Mouse (Mus musculus) neural tube, embryonic 15.5 days (tissue): Measurements from ENCODE around the gene Olfr1410. TPM values are rescaled to one million over a fixed set of nuclear protein-coding genes. Genes with fewer than 3 reads are reported as not detected.
A peak's percentile ranks its signal among the peaks of the same experiment; 100 is the strongest.

Source experiments
- ATAC-seq: fragments of 200-750 bp; cut with Nextera tagmentation; 2 replicates; pipeline ENCODE4 v1.8.0; 2017; ENCODE audit warnings: mild to moderate bottlenecking, moderate TSS enrichment, moderate library complexity; ENCODE audit not compliant: low FRiP score
- H3K27ac ChIP-seq: fragments of 300-500 bp; sonication (generic); replicated peaks from 2 replicates; pipeline ENCODE4 v1.5.1; 2015; ENCODE audit warnings: mild to moderate bottlenecking, inconsistent platforms
- H3K27me3 ChIP-seq: fragments of 300-500 bp; sonication (generic); replicated peaks from 2 replicates; pipeline ENCODE4 v1.6.1; 2015; ENCODE audit warnings: inconsistent platforms
- H3K36me3 ChIP-seq: fragments of 300-500 bp; sonication (generic); 2 replicates; pipeline ENCODE4 v1.6.1; 2015; ENCODE audit warnings: inconsistent platforms
- H3K4me1 ChIP-seq: fragments of 300-500 bp; sonication (generic); 2 replicates; pipeline ENCODE4 v1.6.1; 2015; ENCODE audit warnings: inconsistent platforms
- H3K4me2 ChIP-seq: fragments of 300-500 bp; sonication (generic); 2 replicates; pipeline ENCODE4 v1.6.1; 2015; ENCODE audit warnings: inconsistent platforms, mild to moderate bottlenecking, moderate library complexity
- H3K4me3 ChIP-seq: fragments of 300-500 bp; sonication (generic); replicated peaks from 2 replicates; pipeline ENCODE4 v1.5.1; 2015; ENCODE audit warnings: mild to moderate bottlenecking, inconsistent platforms
- H3K9ac ChIP-seq: fragments of 300-500 bp; sonication (generic); replicated peaks from 2 replicates; pipeline ENCODE4 v1.6.1; 2015; ENCODE audit warnings: mild to moderate bottlenecking, inconsistent platforms
- H3K9me3 ChIP-seq: fragments of 300-500 bp; sonication (generic); replicated peaks from 2 replicates; pipeline ENCODE4 v1.6.1; 2016; ENCODE audit warnings: inconsistent platforms
- WGBS: fragments of 180-500 bp; shearing (Covaris S2); methylation state at CpG from one replicate; pipeline ENCODE4 v1.1.7; 2015; ENCODE audit warnings: mixed read lengths; 5-methylcytosine and 5-hydroxymethylcytosine counted together
- polyA plus RNA-seq: library from polyadenylated mRNA; unstranded; fragments of >200 nt; fragmentation: Nextera tagmentation; extraction: Ambion mirVana; gene quantifications from 2 replicates; pipeline ENCODE4 v1.2.1, GENCODE M21; 2015

Olfr1410 gene
- polyA plus RNA-seq, 1 experiment from 2014 or later, result not detected

DNA sequence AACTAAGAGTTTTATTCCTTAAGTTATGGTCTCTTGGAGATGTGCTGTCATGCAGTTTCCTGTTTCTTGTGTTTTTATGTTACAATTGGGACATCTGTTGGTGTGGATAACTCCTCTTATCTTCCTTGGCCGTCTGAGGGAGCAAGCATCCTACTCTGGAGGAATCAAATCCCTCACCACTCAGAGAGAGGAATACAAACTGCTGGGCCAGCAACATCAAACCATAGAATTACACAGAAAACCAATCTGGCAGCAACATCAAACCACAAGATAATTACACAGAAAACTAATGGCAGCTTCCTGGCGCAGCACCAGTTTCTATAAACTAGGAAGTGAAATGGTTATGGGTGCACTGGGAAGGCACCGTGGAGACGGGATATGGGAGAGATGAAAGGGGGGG, 22.6 kb downstream of the Olfr1410 start:
- no peaks in the 10 kb centered on the region for H3K27me3 ChIP-seq
- H3K9ac ChIP-seq, result no peak overlapping the region
- WGBS, result 36% methylated on average over 4 of the region's 4 CpGs
- H3K9me3 ChIP-seq, result no peaks in the 10 kb centered on the region
- H3K4me2 ChIP-seq, result no peak overlapping the region
- H3K4me3 ChIP-seq, result no peak overlapping the region
- peaks cover 6% of the 10 kb centered on the region; the same call in 1 of the 2 replicates for H3K4me1 ChIP-seq
- no peaks in the 10 kb centered on the region for H3K36me3 ChIP-seq
- no peak for ATAC-seq
- H3K27ac ChIP-seq, result no peak overlapping the region

DNA sequence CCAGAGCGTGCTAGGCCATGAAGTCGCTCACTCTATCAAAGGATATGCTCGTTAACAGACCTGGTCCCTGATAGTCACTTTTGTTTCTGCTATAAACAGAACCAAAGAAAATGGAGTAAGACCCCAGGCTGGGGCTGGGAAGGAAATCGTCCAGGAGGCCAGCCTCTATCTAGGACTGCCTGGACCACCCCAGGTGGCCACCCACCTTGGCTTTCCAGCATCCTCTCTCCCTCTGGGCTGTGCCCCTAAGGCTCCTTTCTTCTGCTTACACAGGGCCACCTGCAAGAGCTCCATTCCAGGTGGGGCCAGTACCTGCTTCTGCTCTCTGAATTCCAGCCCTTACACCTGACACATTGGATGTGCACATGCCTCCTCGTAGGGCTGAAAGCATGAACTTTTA, 26.6 kb downstream of the Olfr1410 start:
- H3K27ac ChIP-seq, result no peak overlapping the region
- no peaks in the 10 kb centered on the region for H3K27me3 ChIP-seq
- peaks cover 11% of the 10 kb centered on the region; the same call in 1 of the 2 replicates for H3K4me1 ChIP-seq
- no peak overlapping the region for H3K4me2 ChIP-seq
- H3K4me3 ChIP-seq, result no peak overlapping the region
- no peaks in the 10 kb centered on the region for H3K9me3 ChIP-seq
- no peak overlapping the region for H3K9ac ChIP-seq
- ATAC-seq, result no peak
- peaks cover 17% of the 10 kb centered on the region for H3K36me3 ChIP-seq
- WGBS, result 86% methylated on average over 5 of the region's 5 CpGs

DNA sequence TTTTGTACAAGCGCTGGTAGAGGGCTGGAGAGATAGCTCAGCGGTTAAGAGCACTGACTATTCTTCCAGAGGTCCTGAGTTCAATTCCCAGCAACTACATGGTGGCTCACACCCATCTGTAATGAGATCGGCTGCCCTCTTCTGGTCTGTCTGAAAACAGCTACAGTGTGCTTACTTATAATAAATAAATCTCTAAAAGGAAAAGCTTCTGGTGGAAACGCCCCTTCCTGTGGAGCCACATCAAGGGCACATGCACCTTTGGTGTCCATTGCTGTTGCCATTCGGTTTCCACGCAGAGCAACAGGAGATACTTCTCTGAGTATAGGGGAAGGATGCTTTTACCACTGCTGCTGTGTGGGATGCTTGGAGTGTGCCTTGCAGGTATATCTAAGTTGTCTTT, 27.4 kb downstream of the Olfr1410 start:
- no peak overlapping the region for H3K4me2 ChIP-seq
- 0 out of 2 replicates have a peak, but pooled peaks cover 9% of the 10 kb centered on the region for H3K4me1 ChIP-seq
- no peak overlapping the region for H3K9ac ChIP-seq
- H3K9me3 ChIP-seq, result no peaks in the 10 kb centered on the region
- ATAC-seq, result no peak
- H3K4me3 ChIP-seq, result no peak overlapping the region
- peaks cover 24% of the 10 kb centered on the region for H3K36me3 ChIP-seq
- WGBS, result 70% methylated on average over 6 of the region's 6 CpGs
- no peaks in the 10 kb centered on the region for H3K27me3 ChIP-seq
- H3K27ac ChIP-seq, result no peak overlapping the region

DNA sequence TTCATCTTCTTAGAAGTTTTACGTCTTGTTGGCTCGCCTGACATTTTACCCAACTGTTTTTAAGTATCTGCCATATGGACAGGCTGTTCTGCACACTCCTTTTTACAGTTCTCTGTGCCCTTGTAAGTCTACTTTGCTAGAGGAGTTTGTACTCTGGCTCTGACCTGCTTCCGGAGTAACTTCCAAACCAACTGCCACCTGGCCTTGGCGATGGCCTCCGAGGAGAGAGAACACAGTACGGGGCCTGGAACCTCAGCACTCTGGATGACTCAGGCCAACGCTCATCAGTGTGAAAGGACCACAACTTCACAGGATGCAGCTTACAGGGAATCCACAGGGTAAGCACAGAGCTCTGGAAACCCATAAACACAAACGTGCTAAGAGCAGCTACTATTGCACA, 28.1 kb downstream of the Olfr1410 start:
- Histone ChIP-seq H3K36me3 (peaks cover 32% of the 10 kb centered on the region), H3K9me3 (no peaks in the 10 kb centered on the region), H3K4me3 (no peak overlapping the region), H3K27ac (no peak overlapping the region), H3K4me2 (no peak overlapping the region), H3K4me1 (peaks cover 8% of the 10 kb centered on the region; the same call in 1 of the 2 replicates), H3K27me3 (no peaks in the 10 kb centered on the region), H3K9ac (no peak overlapping the region)
- ATAC-seq, result no peak
- WGBS, result 89% methylated on average over 8 of the region's 8 CpGs

DNA sequence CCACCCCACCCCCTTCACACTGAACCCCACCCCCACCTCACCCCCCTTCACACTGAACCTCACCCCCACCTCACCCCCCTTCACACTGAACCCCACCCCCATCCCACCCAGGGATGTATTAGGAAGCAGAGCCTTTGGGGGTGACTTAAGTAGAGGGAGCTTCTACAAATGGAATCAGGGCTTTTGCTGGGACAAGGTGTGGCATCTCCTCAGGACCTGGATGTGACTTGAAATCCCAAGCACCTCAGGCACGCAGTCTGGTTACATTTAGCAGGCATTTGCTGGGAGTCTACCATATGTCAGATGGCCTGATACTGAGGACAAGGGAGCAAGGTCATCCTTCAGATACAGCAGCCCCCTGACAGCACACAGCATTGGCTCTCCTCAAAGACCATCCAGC, 29.0 kb downstream of the Olfr1410 start:
- no peak overlapping the region for H3K27ac ChIP-seq
- ATAC-seq, result no peak
- H3K9ac ChIP-seq, result no peak overlapping the region

DNA sequence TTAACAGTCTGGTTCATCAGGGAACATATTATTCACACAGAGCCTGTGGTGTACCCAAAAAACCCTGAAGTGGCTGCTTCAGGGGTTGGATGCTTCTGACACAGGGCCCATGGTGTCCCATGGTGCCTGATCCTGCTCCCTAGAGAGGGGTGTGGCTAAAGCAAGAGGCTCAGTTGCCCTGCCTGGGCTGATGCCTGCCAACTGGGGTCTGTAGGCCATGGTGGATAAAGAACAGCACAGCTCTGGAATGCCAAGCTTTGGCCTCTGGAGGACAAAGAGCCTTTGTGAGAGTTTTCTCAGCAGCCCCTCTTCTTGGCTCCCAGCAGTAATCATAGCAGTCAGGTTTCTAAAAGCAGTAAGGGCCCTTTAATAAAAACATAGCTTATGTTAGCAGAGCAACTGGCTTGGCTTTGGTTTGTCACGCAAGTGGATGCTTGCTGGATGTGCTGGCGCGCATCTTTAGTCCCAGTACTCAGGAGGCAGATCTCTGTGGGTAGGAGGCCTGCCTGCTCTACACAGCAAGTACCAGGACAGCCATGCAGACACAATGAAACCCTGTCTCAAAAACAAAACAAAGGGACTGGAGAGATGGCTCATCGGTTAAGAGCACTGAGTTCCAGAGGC, 29.5 kb downstream of the Olfr1410 start:
- 64% methylated on average over 4 of the region's 4 CpGs for WGBS
- peak; percentile 72 for ATAC-seq
- no peak overlapping the region for H3K4me2 ChIP-seq
- H3K36me3 ChIP-seq, result peaks cover 36% of the 10 kb centered on the region
- H3K27me3 ChIP-seq, result no peaks in the 10 kb centered on the region
- H3K4me1 ChIP-seq, result peaks cover 20% of the 10 kb centered on the region
- H3K27ac ChIP-seq, result no peak overlapping the region
- no peak overlapping the region for H3K4me3 ChIP-seq
- no peaks in the 10 kb centered on the region for H3K9me3 ChIP-seq
- H3K9ac ChIP-seq, result no peak overlapping the region

More for the DNA sequence above, 29.0 kb downstream of the Olfr1410 start:
- Histone ChIP-seq H3K36me3 (peaks cover 36% of the 10 kb centered on the region), H3K4me3 (no peak overlapping the region), H3K9me3 (no peaks in the 10 kb centered on the region), H3K4me2 (no peak overlapping the region), H3K4me1 (peaks cover 15% of the 10 kb centered on the region), H3K27me3 (no peaks in the 10 kb centered on the region)
- 70% methylated on average over 1 of the region's 1 CpGs for WGBS

DNA sequence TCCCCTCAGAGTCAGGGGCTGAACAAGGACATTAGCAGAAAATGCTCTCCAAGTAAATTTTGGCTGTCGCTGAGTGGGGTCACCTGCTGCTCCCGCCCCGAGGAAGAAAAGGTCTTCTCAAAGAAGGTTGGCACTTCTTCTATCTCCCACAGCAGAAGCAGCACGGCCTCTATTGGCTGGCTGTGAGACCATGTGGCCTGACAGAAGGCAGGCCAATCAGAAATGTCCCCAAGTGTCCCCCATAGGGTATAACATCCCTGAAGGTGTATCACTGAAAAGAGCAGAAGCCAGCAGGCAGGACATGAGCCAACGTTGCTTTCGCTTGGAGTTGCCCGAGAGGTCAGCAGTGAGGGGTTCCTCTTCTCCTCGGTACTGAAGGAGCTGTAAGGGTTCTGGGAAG, 30.4 kb downstream of the Olfr1410 start:
- ATAC-seq, result no peak
- 91% methylated on average over 8 of the region's 8 CpGs for WGBS

DNA sequence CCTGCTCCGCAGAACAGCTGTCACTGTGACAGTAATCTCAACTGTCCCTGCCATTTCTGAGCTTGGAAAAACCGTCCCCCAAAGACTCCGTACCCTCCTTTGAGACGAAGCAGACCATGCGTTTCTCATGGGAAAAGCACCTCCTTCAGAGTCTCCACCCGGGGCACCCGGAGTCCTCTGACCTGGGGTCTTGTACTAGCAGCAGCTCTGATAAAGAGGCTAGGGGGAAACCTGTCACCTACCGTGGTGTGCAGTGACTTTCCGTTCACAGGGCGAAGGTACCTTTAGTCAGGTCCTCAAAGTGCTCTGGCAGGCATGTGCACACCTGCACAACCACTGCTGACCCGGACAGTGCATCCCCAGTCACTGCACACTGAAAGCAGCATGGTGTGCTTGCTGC, 31.1 kb downstream of the Olfr1410 start:
- Histone ChIP-seq H3K4me1 (peaks cover 32% of the 10 kb centered on the region), H3K9ac (no peak overlapping the region), H3K4me3 (no peak overlapping the region), H3K27me3 (no peaks in the 10 kb centered on the region), H3K9me3 (no peaks in the 10 kb centered on the region), H3K36me3 (peaks cover 36% of the 10 kb centered on the region), H3K4me2 (no peak overlapping the region), H3K27ac (no peak overlapping the region)
- ATAC-seq, result no peak
- 96% methylated on average over 11 of the region's 11 CpGs for WGBS

More for the DNA sequence above, 30.4 kb downstream of the Olfr1410 start:
- Histone ChIP-seq H3K4me1 (peaks cover 30% of the 10 kb centered on the region), H3K4me2 (no peak overlapping the region), H3K9ac (no peak overlapping the region), H3K9me3 (no peaks in the 10 kb centered on the region), H3K4me3 (no peak overlapping the region), H3K36me3 (peaks cover 36% of the 10 kb centered on the region), H3K27ac (0 out of 2 replicates have a peak overlapping the region, but pooled peaks have one; percentile 23), H3K27me3 (no peaks in the 10 kb centered on the region)

DNA sequence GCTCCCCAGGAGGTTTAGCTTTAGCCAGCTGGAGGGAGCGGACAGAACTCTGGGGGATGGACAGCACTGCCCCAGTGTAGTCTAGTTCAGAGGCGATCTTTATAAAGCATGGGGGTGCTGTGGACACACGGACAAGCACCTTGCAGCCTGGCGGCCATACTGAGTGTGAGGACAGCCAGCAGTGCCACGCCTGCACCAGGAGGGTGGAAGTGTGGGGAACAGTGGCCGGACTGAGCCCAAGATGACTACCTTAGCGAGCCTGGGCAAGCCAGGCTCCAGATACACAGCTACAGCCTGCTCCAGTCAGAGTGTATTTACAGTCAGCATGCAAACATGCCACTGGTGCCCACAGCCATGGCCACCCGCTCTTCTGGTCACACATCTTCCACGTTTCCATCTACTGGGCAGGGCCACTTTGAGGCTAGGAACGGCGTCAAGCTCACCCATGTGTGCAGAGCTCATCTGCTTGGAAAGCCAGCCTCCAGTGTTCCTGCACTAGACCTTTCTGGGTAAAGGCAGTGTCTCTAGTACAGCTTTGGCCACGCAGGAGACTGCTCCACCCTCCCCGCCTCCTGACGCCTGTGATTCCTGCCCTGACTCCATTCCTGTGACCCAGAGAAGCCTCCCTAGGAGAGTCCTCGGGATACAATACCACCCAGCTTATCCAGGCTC, 32.1 kb downstream of the Olfr1410 start:
- H3K27ac ChIP-seq, result no peak overlapping the region
- H3K4me3 ChIP-seq, result no peak overlapping the region
- H3K4me2 ChIP-seq, result no peak overlapping the region
- no peak for ATAC-seq
- no peak overlapping the region for H3K9ac ChIP-seq
- H3K4me1 ChIP-seq, result peaks cover 39% of the 10 kb centered on the region
- H3K27me3 ChIP-seq, result no peaks in the 10 kb centered on the region
- H3K9me3 ChIP-seq, result no peaks in the 10 kb centered on the region
- 93% methylated on average over 15 of the region's 15 CpGs for WGBS
- H3K36me3 ChIP-seq, result peaks cover 36% of the 10 kb centered on the region

DNA sequence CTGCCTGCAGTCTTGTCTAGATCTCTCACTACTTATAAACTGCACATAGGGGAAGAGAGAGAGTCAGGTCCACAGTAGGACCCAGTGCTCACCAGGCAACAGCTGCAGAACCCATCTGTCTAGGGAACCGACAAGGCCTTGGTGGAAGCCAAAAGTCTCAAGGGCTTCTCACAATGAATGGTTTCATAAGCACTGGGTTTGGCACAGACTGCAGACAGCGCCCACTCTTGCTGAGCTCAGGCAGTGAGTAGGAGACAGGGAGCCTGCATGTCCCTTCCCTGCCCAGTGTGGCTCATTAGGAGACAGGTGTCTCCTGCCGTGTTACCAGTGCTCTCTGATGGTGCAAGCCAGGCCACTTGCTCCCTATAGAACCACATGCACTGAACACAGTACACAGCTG, 32.6 kb downstream of the Olfr1410 start:
- Histone ChIP-seq H3K27ac (no peak overlapping the region), H3K9me3 (no peaks in the 10 kb centered on the region), H3K9ac (no peak overlapping the region), H3K4me1 (peaks cover 41% of the 10 kb centered on the region), H3K4me2 (no peak overlapping the region), H3K4me3 (no peak overlapping the region), H3K27me3 (no peaks in the 10 kb centered on the region), H3K36me3 (peaks cover 36% of the 10 kb centered on the region)
- no peak for ATAC-seq
- WGBS, result 84% methylated on average over 3 of the region's 3 CpGs

DNA sequence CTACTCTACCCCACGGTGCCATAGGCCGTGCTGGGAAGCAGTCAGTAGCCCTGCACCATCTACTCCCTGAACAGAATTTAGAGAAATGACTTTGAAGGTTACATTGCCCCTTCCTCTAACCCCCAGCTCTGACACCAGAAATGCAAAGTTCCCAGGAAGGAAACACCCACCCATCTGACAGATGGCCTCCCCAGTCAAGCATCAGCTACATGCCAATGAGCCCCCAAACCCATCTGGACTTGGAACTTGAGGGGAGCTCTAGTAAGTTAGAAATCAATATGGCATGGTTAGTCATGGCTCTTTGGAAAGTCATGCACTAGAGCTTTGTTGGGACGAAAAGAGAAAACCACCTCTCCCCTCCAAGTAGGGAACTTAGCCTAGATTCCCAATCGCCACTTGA, 33.2 kb downstream of the Olfr1410 start:
- WGBS, result 98% methylated on average over 4 of the region's 4 CpGs
- H3K9me3 ChIP-seq, result no peaks in the 10 kb centered on the region
- peaks cover 41% of the 10 kb centered on the region for H3K4me1 ChIP-seq
- H3K27ac ChIP-seq, result no peak overlapping the region
- H3K9ac ChIP-seq, result no peak overlapping the region
- H3K4me3 ChIP-seq, result no peak overlapping the region
- ATAC-seq, result no peak
- no peaks in the 10 kb centered on the region for H3K27me3 ChIP-seq
- no peak overlapping the region for H3K4me2 ChIP-seq
- H3K36me3 ChIP-seq, result peaks cover 36% of the 10 kb centered on the region

DNA sequence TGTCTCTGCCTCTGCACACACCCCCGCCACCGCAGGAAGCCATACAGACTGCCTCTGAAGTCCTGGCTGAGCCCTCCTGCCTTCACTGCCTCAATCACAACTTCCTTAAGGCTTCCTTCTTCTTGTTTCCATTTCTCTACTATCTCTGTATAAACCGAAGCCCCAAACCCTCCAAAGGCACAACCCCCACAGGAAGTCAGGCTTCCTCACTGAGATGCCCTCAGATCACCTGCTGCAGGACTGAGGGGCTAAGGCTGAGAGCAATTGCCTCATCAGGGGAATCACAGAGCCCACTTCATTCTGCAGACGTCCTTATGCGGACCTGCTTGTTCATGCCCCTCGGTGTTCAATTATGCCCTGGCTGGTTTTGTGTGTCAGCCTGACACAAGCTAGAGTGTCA, 34.8 kb downstream of the Olfr1410 start:
- Histone ChIP-seq H3K27ac (no peak overlapping the region), H3K4me2 (peak overlapping the region; percentile 96), H3K4me3 (peak overlapping the region; percentile 93), H3K4me1 (peaks cover 36% of the 10 kb centered on the region), H3K9ac (no peak overlapping the region), H3K9me3 (no peaks in the 10 kb centered on the region), H3K27me3 (no peaks in the 10 kb centered on the region), H3K36me3 (peaks cover 36% of the 10 kb centered on the region)
- 85% methylated on average over 6 of the region's 6 CpGs for WGBS
- ATAC-seq, result no peak
